Mouse (Mus musculus) brain, adult 2 months (tissue): Measurements from ENCODE around the gene Sptlc3.

Experiments used
- DNase-seq: peaks from one replicate; pipeline ENCODE4 v3.0.0; 2011; ENCODE audit warnings: low read depth, low spot score

Gene Sptlc3

DNA sequence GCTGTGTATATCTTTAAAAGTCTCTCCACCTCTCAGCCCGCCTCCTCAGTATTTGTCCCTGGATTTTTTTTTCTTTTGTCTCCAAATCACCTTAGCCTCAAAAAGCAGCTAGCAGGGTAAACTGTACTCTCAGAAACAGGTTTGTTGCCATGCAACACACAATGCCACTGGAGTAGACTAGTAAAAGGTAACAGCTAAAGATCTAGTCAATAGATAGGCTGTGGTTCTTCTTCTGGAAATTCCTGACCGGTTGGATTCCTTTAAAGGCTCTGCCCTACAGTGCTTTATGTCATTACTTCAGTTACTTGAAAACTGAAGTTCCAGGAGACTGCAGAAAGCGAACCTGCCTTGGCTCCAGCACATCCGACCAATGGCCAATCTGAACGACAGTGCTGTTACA, at the start of gene Sptlc3:
Gene Sptlc3 (plus strand): TSS at position 78 of the 400 bp plus-strand sequence.
- DNase-seq, result no peak

GRCm38 (mm10) chr2:139467726-139468125, 26.0 kb upstream of the Sptlc3 start:
- DNase-seq, result no peak

- DNase-seq, result no peak
Observed at GRCm38 (mm10) chr2:139488708-139489107, 5.0 kb upstream of the Sptlc3 start.

DNA sequence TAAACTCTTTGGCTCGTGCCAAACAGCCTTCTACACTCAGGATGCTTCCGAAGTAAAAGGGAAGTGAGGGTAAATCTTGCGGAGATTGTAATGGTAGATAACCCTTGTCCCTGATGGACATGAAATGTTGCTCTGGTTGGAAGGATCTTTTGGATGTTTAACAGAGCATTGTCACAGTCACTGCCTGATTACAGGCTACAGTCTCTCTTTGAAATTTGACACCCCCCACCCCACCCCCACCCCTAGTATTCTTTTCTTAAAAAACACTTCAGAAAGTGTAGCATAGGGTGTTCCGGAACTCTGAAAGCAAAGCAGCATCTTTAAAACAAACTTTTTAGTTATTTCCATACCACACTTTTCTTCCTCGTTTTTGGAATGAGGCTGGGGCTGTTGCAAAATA, 916 bp downstream of the Sptlc3 start:
- no peak for DNase-seq

DNA sequence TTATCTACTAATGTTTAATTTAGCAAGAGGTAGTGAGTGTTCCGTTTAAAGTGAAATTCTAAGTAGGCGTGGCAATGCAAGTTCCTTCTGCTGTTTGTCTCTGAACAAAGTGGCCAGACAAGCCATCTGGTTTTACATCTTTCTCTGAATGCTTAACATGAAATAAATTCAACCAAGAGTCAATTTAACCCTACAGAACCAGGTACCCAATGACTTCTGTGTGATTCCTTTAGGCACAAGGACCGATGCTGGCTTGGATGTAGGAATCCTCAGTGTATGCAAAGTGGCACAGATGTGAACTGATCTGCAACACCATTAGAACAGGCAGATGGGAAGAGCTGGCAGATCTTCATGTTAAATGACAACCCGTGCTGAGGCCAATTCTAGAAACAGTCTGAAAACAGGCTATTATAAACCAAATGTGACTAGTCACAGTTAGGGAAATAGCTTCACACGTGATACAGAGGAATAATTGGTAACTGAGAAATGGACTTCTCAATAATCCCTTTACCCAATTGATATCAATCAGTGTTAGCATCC, 68.3 kb downstream of the Sptlc3 start:
- peak; percentile 29 for DNase-seq

DNA sequence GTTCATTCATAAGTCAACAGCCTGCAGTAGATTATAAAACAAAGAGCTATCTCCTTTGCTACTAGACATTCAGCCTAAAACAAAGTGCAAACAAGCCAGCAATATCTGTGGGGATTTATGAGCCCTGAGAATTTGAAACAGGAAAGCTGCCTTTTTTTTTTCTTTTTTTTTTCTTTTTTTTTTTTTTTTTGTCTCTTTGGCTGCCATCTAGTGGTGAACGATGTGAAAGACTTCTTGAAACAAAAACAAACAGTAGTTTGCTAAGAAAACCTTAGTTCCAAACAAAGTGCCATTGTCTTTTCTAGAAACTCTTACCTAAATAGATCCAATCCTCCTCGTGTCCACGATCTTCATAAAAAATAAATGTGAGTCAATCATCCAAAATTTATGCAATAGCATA, 85.6 kb downstream of the Sptlc3 start:
- peak; percentile 37 for DNase-seq

- peak; percentile 65 for DNase-seq
Observed at GRCm38 (mm10) chr2:139582766-139583165, 89.1 kb downstream of the Sptlc3 start.

DNA sequence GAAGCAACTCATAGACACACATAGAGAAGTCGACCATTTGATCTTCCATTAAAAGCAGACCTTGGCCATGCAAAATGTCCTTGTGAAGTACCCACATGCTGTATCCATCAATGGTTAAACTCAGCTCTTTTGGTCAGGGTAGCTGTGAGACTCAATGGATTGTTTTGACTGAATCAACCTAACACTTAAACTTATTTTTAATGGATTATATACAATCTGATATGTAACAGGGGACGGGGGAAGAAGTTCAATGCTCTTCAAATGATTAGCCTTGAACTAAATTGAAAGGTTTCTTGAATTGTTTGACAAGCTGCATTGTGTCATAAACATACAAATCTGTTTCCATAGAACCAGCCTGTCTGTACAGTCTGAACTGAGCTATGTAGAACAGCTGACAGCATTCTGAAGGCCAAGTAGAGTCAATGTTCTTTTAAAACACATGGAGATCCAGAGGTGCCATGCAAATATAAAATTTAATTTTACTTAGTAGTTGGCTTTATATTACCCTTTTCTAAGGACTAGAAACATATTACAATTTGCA, 94.0 kb downstream of the Sptlc3 start:
- no peak for DNase-seq

DNA sequence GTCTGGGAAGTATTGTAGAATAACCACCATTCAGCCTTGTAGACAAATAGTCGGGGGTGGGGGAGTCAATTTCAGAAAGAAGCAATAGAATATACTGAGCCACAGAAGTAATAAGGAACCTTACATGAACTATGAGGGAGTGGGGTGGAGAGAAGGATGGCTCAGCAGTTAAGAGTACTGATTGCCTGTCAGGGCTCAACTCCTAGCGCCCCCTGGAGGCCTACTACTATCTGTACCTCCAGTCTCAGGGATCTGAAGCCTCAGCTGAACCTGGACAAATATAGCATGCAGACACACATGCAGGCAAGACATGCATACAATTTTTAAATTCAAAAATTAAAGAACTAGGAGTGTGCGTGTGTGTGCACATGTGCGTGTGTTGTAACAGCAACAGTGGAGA, 96.2 kb downstream of the Sptlc3 start:
- peak; percentile 74 for DNase-seq

DNA sequence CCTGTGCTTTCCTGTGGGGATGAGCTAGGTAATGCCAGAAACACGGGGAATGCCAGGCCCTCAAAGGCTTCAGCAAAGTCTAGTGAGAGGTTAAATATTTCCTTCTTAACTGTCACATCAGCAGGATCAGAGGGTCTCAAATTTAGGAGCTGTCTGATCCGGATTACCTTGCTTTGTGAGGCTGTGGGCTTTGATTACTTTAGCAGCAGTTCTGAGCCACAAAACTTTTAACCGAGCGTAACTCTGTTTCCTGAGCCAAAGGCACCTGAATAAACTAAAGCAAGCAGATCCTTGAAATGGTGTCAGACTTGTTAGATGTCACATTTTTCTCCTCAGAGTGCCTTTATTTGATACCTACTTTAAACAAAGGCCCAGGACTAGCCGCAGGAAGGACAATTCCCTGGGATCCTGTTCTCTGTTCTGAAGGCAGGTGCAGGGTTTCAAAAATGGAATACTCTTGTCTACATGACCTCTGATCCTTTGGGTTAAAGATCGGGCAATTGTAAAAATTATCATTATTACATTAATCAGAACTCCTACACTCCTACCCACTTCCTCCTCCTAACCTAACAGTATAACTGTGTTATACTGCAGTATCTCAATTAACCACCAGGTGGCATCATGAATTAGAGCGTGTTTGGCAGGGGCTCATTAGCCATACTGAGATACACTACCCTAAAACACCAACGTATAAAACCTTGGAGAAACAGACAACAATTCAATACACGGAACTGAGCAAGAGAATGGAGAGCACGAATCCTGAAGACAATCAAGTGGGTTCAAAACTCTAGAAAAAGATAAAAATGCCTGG, 97.4 kb downstream of the Sptlc3 start:
- peak; percentile 37 for DNase-seq

- DNase-seq, result no peak
Observed at GRCm38 (mm10) chr2:139592109-139592508, 98.4 kb downstream of the Sptlc3 start.

GRCm38 (mm10) chr2:139597229-139597628, 103.5 kb downstream of the Sptlc3 start:
- no peak for DNase-seq

DNA sequence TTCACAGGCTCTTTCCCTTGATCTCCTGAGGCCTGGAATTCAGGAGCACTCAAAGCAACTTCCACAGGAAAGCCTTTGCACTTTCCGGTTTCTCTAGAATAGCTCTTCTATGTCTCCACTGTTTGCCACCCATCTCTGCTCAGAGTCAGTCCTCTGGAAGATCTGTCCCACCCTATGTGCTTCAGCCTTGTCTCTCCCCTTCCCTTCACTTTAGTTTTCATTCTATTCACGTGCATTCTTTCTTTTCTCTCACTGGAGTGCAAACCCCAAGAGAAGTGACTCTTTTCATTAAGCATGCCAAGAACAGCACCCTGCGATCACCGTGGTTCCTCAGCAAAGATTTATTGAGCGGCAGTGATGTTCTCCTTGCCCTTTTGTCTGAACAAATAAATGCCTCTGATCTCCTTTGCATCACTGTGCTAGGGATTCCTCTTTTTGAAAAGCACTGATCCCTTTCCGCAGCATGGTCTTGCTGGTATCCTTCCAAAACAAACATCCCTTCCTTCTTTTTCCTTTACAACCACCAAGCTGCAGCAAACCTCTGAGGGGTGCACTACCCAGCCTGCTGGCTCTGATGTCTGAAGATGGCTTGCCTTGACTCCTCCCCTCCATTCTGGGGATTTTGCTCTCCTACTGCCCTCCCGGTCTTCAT, 108.0 kb downstream of the Sptlc3 start:
- DNase-seq, result no peak

- DNase-seq, result no peak
Observed at GRCm38 (mm10) chr2:139608167-139608566, 114.5 kb downstream of the Sptlc3 start.

DNA sequence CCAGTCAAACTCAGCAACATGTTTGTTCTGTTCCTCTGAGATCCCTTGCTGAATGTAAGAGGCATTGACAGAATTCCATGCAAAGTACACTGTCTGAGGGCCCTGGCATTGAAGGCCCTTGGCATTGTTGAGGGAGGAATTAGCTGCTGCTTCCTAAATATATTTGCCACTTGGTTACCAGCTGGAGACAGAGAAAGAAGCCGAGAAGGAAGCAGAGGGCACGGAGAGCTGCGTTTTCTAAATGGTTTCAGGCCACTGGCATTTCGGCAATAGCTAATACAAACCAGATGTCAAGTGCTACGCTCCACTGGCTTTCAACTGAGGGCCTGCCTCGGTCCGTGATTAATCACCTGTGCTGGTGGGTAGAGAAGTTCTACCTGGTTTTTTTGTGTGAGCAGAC, 115.1 kb downstream of the Sptlc3 start:
- DNase-seq, result no peak

- no peak for DNase-seq
Observed at GRCm38 (mm10) chr2:139609231-139609630, 115.5 kb downstream of the Sptlc3 start.

DNA sequence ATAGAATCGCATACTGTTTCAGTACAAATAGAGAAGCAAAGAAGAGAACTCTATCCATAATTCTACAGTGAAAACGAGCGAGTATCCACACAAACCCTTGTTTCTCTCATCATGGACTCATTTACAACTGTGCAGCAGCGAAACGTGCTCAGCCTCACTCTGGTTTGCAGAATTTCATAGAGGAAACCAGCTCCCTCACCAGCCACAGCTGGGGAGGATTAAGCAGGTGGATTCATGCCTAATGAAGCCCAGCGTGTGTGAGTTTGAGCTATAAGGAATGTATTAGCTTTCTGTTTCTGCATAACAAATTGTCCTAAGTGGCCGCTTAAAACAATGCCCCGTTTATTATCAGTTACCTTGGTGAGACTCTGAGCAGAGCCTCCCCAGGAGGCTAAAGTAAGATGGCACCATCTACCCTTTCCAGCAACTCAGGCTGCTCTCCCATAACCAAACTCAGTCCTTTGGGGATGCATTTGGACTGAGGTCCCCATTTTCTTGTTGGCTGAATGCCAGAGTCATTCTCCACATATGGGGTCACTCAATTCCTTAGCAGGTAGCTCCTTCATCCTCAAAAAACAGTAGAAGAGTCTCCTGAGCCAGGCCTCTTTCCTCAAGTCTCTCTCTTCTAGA, 116.1 kb downstream of the Sptlc3 start:
- DNase-seq, result no peak

GRCm38 (mm10) chr2:139612410-139613107, 118.8 kb downstream of the Sptlc3 start:
- DNase-seq, result peak; percentile 6

DNA sequence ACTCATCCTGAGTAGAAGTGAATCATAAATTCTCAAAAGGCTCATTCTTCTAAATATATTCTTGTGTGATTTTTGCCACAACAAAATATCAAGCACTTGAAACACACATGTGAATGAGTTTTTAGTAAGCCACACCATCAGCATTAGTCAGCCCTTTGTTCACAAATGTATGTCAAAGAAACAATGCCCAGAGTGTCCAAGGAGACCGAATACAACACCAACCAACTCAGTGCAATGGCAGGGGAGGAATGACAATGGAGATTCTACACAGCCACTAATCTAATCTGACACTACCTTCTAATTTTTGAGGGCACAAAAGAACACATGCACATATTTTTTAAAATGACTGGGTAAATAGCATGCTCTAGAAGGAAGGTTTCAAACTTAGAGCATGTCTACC, 132.8 kb downstream of the Sptlc3 start:
- DNase-seq, result no peak

- no peak for DNase-seq
Observed at GRCm38 (mm10) chr2:139628731-139629130, 135.0 kb downstream of the Sptlc3 start.

DNA sequence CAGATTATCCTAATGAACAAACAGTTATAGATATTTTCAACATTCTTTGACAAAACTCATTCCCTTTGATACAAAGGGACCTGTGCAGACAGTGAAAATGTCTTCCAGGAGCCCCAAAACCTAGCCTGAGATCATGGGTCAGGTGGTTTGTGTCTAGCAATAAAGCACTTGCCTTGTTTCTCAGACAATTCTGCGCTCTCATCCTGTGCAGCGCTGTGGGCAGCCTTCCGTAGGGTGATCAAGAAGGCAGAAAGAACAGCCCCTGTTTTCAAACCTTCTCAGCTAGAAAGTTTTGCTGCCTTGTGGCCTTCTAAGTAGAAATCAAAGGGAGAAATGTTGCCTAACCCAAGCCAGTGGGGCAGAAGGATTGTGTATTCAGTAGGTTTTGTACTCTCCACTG, 135.9 kb downstream of the Sptlc3 start:
- no peak for DNase-seq

DNA sequence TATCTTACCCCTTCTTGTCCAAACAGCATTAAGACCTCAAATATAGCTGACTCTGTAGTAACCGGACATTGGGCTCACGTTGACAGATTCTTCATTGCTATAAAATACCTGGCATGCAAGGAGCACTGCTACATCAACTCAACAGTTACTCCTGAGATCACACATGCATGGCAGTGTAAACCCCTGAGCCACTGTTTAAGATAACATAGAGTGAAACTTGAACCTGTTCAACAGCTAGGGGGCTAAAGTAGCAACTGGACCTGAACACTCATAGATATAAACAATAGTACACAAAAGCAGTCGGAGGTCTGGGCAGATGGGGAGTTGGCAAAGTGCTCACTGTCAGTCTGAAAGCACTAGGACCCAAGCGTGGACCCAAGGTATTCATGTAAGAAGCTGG, 140.8 kb downstream of the Sptlc3 start:
- DNase-seq, result no peak
